8 mouse cellular contexts compared by ENCODE assay signal in genomic region chr1:42699471-42699871, GRCm38 (mm10). TPM values are rescaled to one million over a fixed set of nuclear protein-coding genes. Genes with fewer than 3 reads are reported as not detected.
DNase-seq lines count a peak whose midpoint lies in the region; ATAC-seq and TF ChIP-seq lines count a peak whose summit lies in the region.

No protein-coding gene starts in this region.

- 0 out of 2 replicates have a peak, but pooled peaks cover 4% of the 10 kb centered on the region for H3K4me1 ChIP-seq in cerebellum, adult 2 months (ENCODE audit: control insufficient read depth, insufficient read depth, low read length)
- H3K4me1 ChIP-seq in lung, embryonic 15.5 days = peaks cover 43% of the 10 kb centered on the region
- H3K4me1 ChIP-seq in kidney, postnatal 0 days (replicated peaks; ENCODE audit: insufficient read depth, low read length) = peaks cover 3% of the 10 kb centered on the region; the same call in 1 of the 2 replicates
- H3K4me1 ChIP-seq in neural tube, embryonic 15.5 days = peaks cover 48% of the 10 kb centered on the region

- no peak overlapping the region for H3K9ac ChIP-seq in lung, embryonic 15.5 days
- peak overlapping the region; percentile 63 for H3K9ac ChIP-seq in kidney, postnatal 0 days (ENCODE audit: low read depth, low read length)
- peak overlapping the region; percentile 74 for H3K9ac ChIP-seq in neural tube, embryonic 15.5 days (replicated peaks)

- DNase-seq in cerebellum, adult 2 months = peak in 1 of 2 experiments; percentile 48
- DNase-seq in cerebellum, adult 8-10 months = no peak
- DNase-seq in lung, postnatal 36 days = no peak
- no peak for DNase-seq in kidney, postnatal 0 days (ENCODE audit: low spot score)
- no peak for DNase-seq in c-Kit-positive CD71-positive TER-119-positive erythroid progenitor cells, embryonic 14.5 days (ENCODE audit: low spot score)
- no peak for DNase-seq in T-cell, adult 2 months (ENCODE audit: low spot score)

- H3K4me2 ChIP-seq in lung, embryonic 15.5 days = peak overlapping the region; percentile 16; the same call in 1 of the 2 replicates
- peak overlapping the region; percentile 48 for H3K4me2 ChIP-seq in kidney, postnatal 0 days (ENCODE audit: low read length)
- H3K4me2 ChIP-seq in neural tube, embryonic 15.5 days = peak overlapping the region; percentile 78

- 9% methylated on average over 19 of the region's 19 CpGs for WGBS in cerebellum, adult 2 months
- 3% methylated on average over 19 of the region's 19 CpGs for WGBS in lung, embryonic 15.5 days
- 3% methylated on average over 19 of the region's 19 CpGs for WGBS in kidney, postnatal 0 days
- 1% methylated on average over 19 of the region's 19 CpGs for WGBS in neural tube, embryonic 15.5 days

- H3K27me3 ChIP-seq in cerebellum, adult 2 months (ENCODE audit: control insufficient read depth, insufficient read depth, low read length) = peaks cover 26% of the 10 kb centered on the region
- peaks cover 93% of the 10 kb centered on the region for H3K27me3 ChIP-seq in lung, embryonic 15.5 days
- peaks cover 56% of the 10 kb centered on the region for H3K27me3 ChIP-seq in kidney, postnatal 0 days (ENCODE audit: insufficient read depth, low read length)
- H3K27me3 ChIP-seq in neural tube, embryonic 15.5 days (replicated peaks) = 0 out of 2 replicates have a peak, but pooled peaks cover 4% of the 10 kb centered on the region

- ATAC-seq in lung, embryonic 15.5 days (ENCODE audit: borderline replicate concordance, extremely low read depth, low FRiP score, low TSS enrichment) = no peak
- ATAC-seq in kidney, postnatal 0 days (replicated peaks; ENCODE audit: low FRiP score, low read depth) = no peak
- ATAC-seq in neural tube, embryonic 15.5 days (ENCODE audit: low FRiP score) = no peak

- no peak overlapping the region for H3K27ac ChIP-seq in cerebellum, adult 2 months (ENCODE audit: insufficient read depth, low read length)
- H3K27ac ChIP-seq in lung, embryonic 15.5 days = no peak overlapping the region
- H3K27ac ChIP-seq in kidney, postnatal 0 days = no peak overlapping the region
- peak overlapping the region; percentile 90 for H3K27ac ChIP-seq in neural tube, embryonic 15.5 days (replicated peaks)

- H3K4me3 ChIP-seq in cerebellum, adult 2 months (replicated peaks; ENCODE audit: insufficient read depth, low read depth, low read length) = peak overlapping the region; percentile 53
- no peak overlapping the region for H3K4me3 ChIP-seq in lung, embryonic 15.5 days
- H3K4me3 ChIP-seq in kidney, postnatal 0 days (replicated peaks; ENCODE audit: low read depth, low read length) = peak overlapping the region; percentile 48
- H3K4me3 ChIP-seq in neural tube, embryonic 15.5 days (replicated peaks) = peak overlapping the region; percentile 66

- TF ChIP-seq POLR2A in cerebellum, adult 2 months (IDR thresholded peaks at IDR 0.05; ENCODE audit: borderline replicate concordance, insufficient read depth, low read length) = no peak

- no peaks in the 10 kb centered on the region for H3K9me3 ChIP-seq in lung, embryonic 15.5 days
- no peaks in the 10 kb centered on the region for H3K9me3 ChIP-seq in kidney, postnatal 0 days (replicated peaks; ENCODE audit: low read length)
- H3K9me3 ChIP-seq in neural tube, embryonic 15.5 days (replicated peaks) = no peaks in the 10 kb centered on the region

- TF ChIP-seq CTCF in cerebellum, adult 2 months (IDR thresholded peaks at IDR 0.05; ENCODE audit: borderline replicate concordance, insufficient read depth, low read depth, low read length) = no peak
- TF ChIP-seq CTCF in kidney, postnatal 0 days (IDR thresholded peaks at IDR 0.05; ENCODE audit: low read depth) = no peak

- H3K36me3 ChIP-seq in lung, embryonic 15.5 days = no peaks in the 10 kb centered on the region
- H3K36me3 ChIP-seq in kidney, postnatal 0 days (ENCODE audit: insufficient read depth, low read length) = no peaks in the 10 kb centered on the region
- H3K36me3 ChIP-seq in neural tube, embryonic 15.5 days = no peaks in the 10 kb centered on the region

RNA-seq across cellular contexts. Expression of gene Pou3f3, which starts 3.9 kb away (rescaled TPM):
- 14.1 and 15.9 TPM in 2 replicates for polyA plus RNA-seq in cerebellum, adult 2 months (2012; rRNA removed)
- 0.32 and 0.39 TPM in 2 replicates for polyA plus RNA-seq in lung, embryonic 15.5 days (2015; fragmentation: Nextera tagmentation; extraction: Ambion mirVana)
- polyA plus RNA-seq in kidney, postnatal 0 days (2015; fragmentation: Nextera tagmentation; extraction: Ambion mirVana) = 12.4 and 13.2 TPM in 2 replicates
- polyA plus RNA-seq in neural tube, embryonic 15.5 days (2015; fragmentation: Nextera tagmentation; extraction: Ambion mirVana) = 6.9 and 9.5 TPM in 2 replicates

Comparison
In these comparisons a context has a peak if more than half of its experiments do, and no peak if none do; other contexts are left out.
1. H3K4me2 ChIP-seq: peak in every context shown above with its lines; median percentile 78 in neural tube, embryonic 15.5 days; 48 in kidney, postnatal 0 days; 16 in lung, embryonic 15.5 days.